Mouse (Mus musculus): ENCODE data around the gene Pld5. TPM values are rescaled to one million over a fixed set of nuclear protein-coding genes. Genes with fewer than 3 reads are reported as not detected.
A peak's percentile ranks its signal among the peaks of the same experiment; 100 is the strongest.

Pld5 gene
- total RNA-seq, 2 experiments from 2014 or later = 0.12 to 0.29 TPM

DNA sequence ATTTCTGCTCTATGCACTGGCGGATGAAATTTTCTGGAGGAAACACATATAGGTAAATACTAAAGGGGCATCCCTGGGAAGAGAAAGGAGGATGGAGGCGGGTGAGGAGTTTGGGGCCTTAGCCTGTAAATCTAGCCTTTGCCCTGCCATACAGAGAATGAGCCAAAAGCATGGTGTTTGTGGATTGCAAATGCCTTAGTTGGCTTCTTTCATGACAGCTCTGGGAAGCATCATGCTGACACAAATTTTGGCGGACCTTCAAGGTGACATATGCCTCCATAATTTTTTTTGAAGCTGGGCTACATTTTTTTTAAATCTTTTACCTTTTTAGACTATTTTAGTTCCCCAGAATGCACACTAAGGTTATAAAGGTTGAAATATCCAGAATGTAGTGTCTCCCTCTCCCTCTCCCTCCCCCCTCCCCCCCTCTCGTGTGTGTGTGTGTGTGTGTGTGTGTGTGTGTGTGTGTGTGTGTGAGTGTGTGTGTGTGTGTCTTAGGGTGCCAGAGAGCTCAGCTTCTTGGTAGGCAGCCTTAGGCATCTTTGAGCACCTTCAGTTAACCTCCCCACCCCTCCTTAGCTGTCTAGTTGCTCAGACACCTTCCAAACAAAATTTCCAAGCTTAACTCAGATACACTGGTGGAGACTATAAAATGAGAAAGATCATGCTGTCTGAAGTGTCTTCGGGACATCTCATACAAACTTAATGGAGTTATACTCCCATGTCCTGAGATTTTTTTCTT is 307.9 kb downstream of the Pld5 start:
- intact Hi-C loops (cut with DNase I) = no loop called here
- no peak for DNase-seq

DNA sequence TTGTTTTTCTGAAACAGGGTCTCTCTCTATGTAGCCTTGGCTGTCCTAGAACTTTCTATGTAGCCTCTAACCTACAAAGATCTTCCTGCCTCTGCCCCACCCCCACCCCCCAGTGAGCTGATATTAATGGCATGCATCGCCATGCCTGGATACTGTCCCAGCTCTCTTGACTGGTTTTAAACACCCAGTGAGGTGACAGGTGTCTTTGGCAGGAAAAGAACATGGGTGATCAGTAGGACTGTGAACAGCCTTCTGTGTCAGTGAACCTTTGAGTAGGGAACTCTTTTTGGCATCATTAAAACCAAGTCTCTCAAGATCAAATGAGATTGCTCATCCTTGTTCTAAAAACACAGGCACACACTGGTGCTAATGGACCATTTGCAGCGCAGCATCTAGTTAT is 313.3 kb downstream of the Pld5 start:
- no peak for DNase-seq
- intact Hi-C loops (cut with DNase I) = no loop called here

DNA sequence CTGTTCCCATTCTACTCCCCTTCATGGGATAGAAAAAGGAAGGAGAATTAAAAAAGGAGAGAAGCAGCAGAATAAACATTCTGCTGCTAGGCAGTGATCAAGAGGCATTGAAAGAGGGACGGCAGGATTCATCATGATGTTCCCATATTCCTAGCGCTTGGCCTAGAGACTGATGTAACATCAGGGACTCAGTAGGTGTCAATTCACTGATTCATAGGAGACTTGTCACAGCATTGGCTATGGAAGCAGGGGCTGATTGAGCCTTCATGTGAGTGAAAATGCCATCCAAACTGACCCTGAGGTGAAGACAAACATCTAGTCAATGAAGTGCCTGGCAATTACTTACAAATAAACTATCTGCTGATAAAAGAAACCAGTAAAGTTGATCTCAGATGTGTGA is 324.3 kb downstream of the Pld5 start:
- DNase-seq = no peak

DNA sequence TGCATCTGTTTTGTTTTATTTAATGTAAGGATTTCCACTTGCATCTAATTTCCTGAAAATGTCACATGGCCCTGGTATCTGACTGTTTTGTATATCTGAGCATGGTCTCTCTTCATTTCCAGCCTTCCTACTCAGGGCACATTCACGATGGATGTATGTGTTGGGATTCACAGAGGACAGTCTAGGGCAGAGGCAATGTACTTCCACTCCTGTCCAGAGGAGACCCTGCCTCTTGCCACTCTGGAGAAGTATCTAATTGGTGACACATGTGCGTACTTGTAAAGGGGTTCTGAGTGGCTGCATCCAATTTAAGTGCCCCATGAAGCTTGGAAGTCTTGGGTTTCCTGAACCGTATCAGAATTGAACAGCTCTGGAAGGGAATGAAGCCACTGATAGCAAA is 324.7 kb downstream of the Pld5 start:
- intact Hi-C loops (cut with DNase I) = no loop called here
- DNase-seq = no peak

More for the DNA sequence above, 324.3 kb downstream of the Pld5 start:
- intact Hi-C loops (cut with DNase I) = no loop called here

DNA sequence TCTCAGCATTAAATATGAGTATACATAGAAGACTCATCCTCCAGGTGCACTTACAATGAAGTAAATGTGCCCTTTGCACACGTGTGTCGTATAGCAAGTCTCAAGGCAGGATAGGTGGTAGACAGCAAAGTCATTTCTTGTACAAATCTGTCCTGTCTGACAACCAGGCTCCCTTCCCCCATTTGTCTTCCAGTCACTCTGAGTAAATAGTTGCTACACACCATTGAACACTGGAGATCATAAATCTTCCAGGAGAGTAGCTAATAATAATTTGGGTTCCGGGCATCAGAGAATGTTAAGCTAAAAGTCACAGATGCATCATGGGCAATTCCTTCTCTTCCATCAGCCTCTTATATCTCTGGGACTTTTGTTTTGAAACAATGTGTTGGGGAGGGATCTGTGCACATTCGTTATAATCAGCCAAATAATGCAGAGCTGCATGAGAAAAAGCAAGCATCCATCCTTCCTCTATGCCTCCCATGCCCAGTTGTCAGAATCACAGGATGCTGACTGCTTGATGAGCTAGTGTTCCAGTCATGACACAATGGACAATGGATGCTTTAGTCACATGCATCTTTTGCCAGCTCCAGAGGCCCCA is 328.3 kb downstream of the Pld5 start:
- no peak for DNase-seq
- intact Hi-C loops (cut with DNase I) = no loop called here

DNA sequence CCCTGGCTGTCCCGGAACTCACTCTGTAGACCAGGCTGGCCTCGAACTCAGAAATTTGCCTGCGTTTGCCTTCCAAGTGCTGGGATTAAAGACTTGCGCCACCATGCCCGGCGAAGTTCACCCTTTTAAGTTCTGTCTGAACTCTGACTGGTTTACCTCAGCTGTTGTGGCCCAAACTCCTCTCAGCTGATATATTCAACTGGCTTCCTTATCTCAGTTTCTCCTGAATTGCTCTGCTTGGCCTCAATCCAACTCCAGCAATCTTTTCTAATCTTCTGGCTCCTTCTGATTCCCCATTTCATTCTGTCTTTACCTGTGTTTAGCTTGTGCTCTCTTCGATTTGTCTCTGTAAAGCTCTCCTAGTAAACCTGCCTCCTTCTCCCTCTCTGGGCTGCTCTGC is 331.9 kb downstream of the Pld5 start:
- DNase-seq = no peak
- intact Hi-C loops (cut with DNase I) = no loop called here

DNA sequence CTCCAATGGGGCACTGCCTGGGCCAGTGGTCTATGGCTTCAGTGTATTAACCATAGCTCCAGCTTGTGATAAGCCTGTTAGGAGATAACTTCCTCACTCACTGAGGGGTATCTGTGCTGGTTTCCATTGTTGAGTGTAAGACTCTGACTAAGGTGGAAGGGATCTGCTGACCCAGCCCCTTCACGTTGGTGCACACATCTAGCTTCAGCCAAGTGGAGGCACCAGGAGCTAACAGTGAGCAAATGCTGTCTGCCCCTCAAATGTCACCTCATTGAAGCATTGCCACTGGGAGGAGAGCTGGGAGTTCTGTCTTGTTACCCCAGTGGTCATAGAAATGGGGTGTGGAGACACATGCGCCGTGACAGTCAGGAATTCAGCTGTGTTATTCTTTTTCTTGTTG is 336.4 kb downstream of the Pld5 start:
- no peak for DNase-seq
- intact Hi-C loops (cut with DNase I) = loop anchor here (10.0 kb wide), 1 partner anchor 926 kb away; no protein-coding TSS in a partner anchor

DNA sequence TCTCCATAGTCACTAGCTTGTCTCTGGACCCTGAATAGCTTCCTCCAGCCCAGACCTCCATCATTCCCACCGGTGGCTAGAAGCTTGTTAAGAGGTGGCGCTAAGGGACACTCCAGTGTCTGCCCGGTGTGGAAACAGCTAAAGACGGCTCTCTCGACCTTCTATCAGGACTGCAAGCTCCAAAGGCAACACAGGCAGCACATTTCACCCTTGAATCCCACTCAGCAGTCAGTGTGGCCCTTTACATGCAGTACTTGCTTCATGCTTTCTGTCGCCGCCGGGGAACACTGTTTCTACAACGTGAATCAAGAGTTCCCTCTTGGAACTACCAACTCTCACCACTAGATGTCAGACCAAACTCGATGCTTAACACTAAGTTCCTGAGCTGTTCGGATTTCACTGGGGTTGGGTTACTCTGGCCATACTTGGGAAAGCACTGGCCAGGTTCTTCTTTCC is 338.8 kb downstream of the Pld5 start:
- intact Hi-C loops (cut with DNase I) = loop anchor here (1.0 to 10.0 kb wide), 3 partner anchors 286 to 928 kb away; no protein-coding TSS in a partner anchor
- peak; percentile 72 to 85 for DNase-seq

DNA sequence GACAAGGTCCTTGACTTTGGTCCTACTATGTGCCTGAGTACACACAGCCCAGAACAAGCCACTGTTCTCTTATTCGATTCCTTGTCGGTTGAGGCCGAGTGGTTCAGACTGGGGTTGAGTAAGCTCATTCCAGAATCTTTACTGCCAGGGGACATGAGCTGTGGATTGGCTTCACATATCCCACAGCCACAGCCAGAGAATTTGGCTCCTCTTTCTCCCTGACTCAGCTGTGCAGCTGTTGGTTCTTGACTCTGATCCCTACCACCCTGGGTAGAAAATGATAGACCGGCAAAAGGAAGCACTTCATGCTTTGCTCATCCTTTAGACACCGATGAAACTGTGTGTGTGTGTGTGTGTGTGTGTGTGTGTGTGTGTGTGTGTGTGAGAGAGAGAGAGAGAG is 343.7 kb downstream of the Pld5 start:
- DNase-seq = peak; percentile 15 to 36

DNA sequence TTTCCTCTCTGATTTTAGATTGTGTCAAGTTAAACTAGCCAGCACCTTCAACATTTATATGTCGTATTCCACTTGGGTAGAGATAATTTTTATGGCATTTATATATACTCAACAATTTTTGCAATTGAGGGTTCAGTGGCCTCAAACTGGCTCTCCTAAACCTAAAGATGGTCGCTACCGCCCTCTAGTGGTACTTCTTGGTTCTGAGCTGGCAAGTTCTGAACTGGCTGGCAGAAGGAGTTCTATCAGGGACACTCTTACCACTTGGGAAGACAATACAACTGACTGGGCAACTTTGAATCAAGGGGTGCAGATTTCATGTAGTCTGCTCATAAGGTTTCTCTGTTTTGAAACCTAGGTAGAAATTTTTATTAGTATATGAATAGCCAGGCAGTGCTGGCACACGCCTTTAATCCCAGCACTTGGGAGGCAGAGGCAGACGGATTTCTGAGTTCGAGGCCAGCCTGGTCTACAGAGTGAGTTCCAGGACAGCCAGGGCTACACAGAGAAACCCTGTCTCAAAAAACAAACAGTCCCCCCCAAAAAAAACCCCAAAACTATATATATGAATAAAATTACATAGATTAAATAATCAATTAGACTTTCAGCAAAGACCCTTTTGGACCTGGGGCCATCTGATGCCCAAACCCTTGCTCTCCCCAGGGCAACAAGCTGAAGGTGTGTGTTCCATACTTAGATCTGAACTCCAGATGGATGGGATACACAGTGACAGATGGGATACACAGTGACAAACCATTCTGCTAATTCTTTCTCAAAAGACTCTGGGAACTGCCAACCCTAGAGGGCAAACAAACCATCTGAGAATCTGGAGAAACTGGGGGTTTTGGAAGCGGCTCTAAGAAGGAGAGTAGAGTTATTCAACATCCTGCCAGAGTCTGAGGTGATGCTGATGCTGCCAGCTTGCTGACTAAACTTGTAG is 351.0 kb downstream of the Pld5 start:
- peak; percentile 78 to 87 for DNase-seq

More for the DNA sequence above, 343.7 kb downstream of the Pld5 start:
- intact Hi-C loops (cut with DNase I) = loop anchor here (10.0 kb wide), 1 partner anchor 933 kb away; no protein-coding TSS in a partner anchor

DNA sequence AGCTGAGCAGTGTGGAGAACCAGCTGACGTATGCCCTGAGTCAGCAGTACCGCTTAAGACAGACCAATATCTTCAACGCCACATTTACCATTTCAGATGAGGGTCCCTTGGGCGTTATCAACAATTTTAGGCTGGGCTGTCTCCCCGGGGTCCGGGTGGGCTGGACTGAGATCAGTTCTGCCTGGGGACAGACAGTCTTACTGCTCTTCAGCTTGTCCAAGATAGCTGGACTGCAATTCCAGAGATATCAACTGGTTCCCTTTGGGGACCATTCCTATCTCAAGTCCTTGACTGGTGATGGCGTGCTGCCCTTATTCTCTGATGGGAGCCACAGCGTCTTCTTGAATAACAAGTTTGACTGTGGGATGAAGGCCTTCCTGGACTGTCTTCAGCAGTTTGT is 354.0 kb downstream of the Pld5 start:
- DNase-seq = peak; percentile 26 to 43

More for the DNA sequence above, 351.0 kb downstream of the Pld5 start:
- intact Hi-C loops (cut with DNase I) = loop anchor here (2.0 to 5.0 kb wide), 4 partner anchors 252 to 882 kb away; partner anchors contain the start of gene Fh1

DNA sequence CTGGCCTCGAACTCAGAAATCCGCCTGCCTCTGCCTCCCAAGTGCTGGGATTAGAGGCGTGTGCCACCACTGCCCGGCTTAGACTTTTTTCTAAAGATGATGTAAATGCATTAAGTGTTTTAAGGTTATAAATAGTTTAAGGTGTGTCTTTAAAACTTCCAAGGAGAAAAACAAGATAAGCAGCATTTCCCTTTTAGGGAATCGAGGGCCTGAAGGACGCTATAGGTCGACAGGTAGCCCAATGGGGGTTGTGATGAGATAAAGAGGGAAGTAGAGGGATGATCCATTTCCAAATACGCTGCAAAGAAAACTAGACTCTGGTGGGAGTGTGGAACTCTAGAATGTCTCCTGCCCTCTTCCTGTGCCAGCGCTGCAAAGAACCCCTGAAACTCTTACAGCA is 355.1 kb downstream of the Pld5 start, which contains the start of gene Gm38100:
Gene Gm38100 (plus strand): TSS at position 301 of the 400 bp plus-strand sequence.
- intact Hi-C loops (cut with DNase I) = loop anchor here (5.0 kb wide), 3 partner anchors 248 to 878 kb away; no protein-coding TSS in a partner anchor
- no peak for DNase-seq

More for the DNA sequence above, 354.0 kb downstream of the Pld5 start:
- intact Hi-C loops (cut with DNase I) = loop anchor here (5.0 kb wide), 3 partner anchors 249 to 879 kb away; no protein-coding TSS in a partner anchor

DNA sequence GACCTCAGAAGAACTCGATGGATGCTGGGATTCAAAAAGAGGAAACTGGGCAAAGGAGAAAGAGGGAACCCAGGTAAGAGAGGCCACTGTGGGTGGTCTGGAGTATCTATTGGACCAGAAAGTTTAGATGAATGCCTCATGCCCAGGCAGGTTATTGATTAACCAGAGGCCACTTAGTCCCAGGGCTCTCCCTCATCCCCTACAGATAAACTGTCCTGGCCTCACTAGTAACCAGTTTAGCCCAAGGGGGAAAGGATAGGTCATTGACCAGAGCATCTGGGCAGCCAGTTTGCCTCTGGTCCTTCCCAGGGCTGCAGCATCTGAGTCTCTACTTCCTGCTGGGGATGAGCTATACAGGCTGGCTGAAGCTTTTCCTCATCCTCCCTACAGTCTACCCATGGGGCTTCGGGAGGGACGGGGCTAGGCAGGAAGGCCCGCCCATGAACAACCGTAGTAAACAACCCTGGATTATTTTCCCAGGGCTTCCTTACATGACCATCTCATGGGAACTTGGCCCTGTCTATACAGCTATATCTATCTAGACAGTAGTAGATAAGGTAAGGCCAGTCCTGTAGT is 361.3 kb downstream of the Pld5 start:
- no peak for DNase-seq
- intact Hi-C loops (cut with DNase I) = no loop called here
